Mouse (Mus musculus): ENCODE data around the gene Mapkapk3. TPM values are rescaled to one million over a fixed set of nuclear protein-coding genes. Genes with fewer than 3 reads are reported as not detected.
"Not testable (repeated sequence)": the region's sequence is repeated elsewhere in the genome, so short reads cannot be mapped to it uniquely, and the experiment has no call there.

Gene Mapkapk3
- polyA plus RNA-seq, 1 experiment from 2014 or later: 41.1 TPM

GRCm38 (mm10) chr9:107308346-107309000 lies 18.8 kb upstream of the Mapkapk3 start:
- H3K27ac ChIP-seq (ENCODE audit: low read length): peak overlapping the region; percentile 13
- no peaks in the 10 kb centered on the region for H3K36me3 ChIP-seq (ENCODE audit: control insufficient read depth, insufficient read depth, low read length)

DNA sequence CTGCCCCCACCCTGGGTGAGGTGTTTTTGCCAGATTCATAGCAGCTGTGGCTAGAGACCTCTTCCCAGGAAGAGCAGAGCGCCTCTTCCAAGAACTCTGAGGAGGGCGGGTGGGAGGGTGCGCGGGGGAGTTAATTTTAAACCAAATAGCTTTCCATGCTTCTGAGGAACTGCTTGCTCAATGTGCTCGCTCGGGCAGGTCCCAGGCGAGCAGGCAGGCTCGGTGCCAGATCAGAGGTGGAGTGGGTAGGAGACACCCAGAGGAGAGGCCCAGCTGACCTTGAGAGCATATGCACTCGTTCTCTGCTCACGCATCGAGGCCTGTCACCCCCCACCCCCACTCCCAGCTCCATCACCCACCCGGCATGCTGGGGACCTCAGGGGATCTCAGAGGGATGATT lies 18.2 kb upstream of the Mapkapk3 start:
- Histone ChIP-seq H3K9me3 (ENCODE audit: control insufficient read depth, low read length) (no peaks in the 10 kb centered on the region), H3K4me3 (ENCODE audit: low read length) (no peak overlapping the region), H3K27ac (ENCODE audit: low read length) (peak overlapping the region; percentile 77), H3K9ac (ENCODE audit: low read depth, low read length) (peak overlapping the region; percentile 27; the same call in 1 of the 2 replicates), H3K4me1 (ENCODE audit: control insufficient read depth, insufficient read depth, low read length) (peaks cover 24% of the 10 kb centered on the region), H3K36me3 (ENCODE audit: control insufficient read depth, insufficient read depth, low read length) (no peaks in the 10 kb centered on the region), H3K4me2 (ENCODE audit: low read depth, low read length) (peak overlapping the region; percentile 24; the same call in 1 of the 2 replicates), H3K27me3 (replicated peaks; ENCODE audit: control insufficient read depth, insufficient read depth, low read length) (no peaks in the 10 kb centered on the region)
- ATAC-seq: peak; percentile 82
- 38% methylated on average over 12 of the region's 12 CpGs for WGBS

More at GRCm38 (mm10) chr9:107308346-107309000, 18.8 kb upstream of the Mapkapk3 start:
- no peak overlapping the region for H3K4me2 ChIP-seq (ENCODE audit: low read depth, low read length)
- H3K4me3 ChIP-seq (ENCODE audit: low read length): no peak overlapping the region
- H3K9ac ChIP-seq (ENCODE audit: low read depth, low read length): no peak overlapping the region
- no peaks in the 10 kb centered on the region for H3K27me3 ChIP-seq (replicated peaks; ENCODE audit: control insufficient read depth, insufficient read depth, low read length)
- H3K9me3 ChIP-seq (ENCODE audit: control insufficient read depth, low read length): no peaks in the 10 kb centered on the region
- ATAC-seq: no peak
- peaks cover 22% of the 10 kb centered on the region for H3K4me1 ChIP-seq (ENCODE audit: control insufficient read depth, insufficient read depth, low read length)
- 80% methylated on average over 9 of the region's 9 CpGs for WGBS

GRCm38 (mm10) chr9:107307099-107307872 lies 17.6 kb upstream of the Mapkapk3 start:
- peak; percentile 34; the same call in 1 of the 2 replicates for ATAC-seq
- Histone ChIP-seq H3K4me2 (ENCODE audit: low read depth, low read length) (peak overlapping the region; percentile 24; the same call in 1 of the 2 replicates), H3K9me3 (ENCODE audit: control insufficient read depth, low read length) (no peaks in the 10 kb centered on the region), H3K9ac (ENCODE audit: low read depth, low read length) (peak overlapping the region; percentile 30; the same call in 1 of the 2 replicates), H3K4me1 (ENCODE audit: control insufficient read depth, insufficient read depth, low read length) (peaks cover 20% of the 10 kb centered on the region), H3K27ac (ENCODE audit: low read length) (peak overlapping the region; percentile 77), H3K36me3 (ENCODE audit: control insufficient read depth, insufficient read depth, low read length) (no peaks in the 10 kb centered on the region), H3K4me3 (ENCODE audit: low read length) (no peak overlapping the region), H3K27me3 (replicated peaks; ENCODE audit: control insufficient read depth, insufficient read depth, low read length) (no peaks in the 10 kb centered on the region)
- whole genome bisulfite sequencing: 60% methylated on average over 11 of the region's 11 CpGs

GRCm38 (mm10) chr9:107306673-107307072 lies 17.0 kb upstream of the Mapkapk3 start:
- not testable (repeated sequence) for H3K27me3 ChIP-seq (replicated peaks; ENCODE audit: control insufficient read depth, insufficient read depth, low read length); H3K36me3 ChIP-seq (ENCODE audit: control insufficient read depth, insufficient read depth, low read length); ATAC-seq; H3K27ac ChIP-seq (ENCODE audit: low read length); H3K4me2 ChIP-seq (ENCODE audit: low read depth, low read length); H3K9ac ChIP-seq (ENCODE audit: low read depth, low read length); H3K4me3 ChIP-seq (ENCODE audit: low read length); H3K9me3 ChIP-seq (ENCODE audit: control insufficient read depth, low read length)
- H3K4me1 ChIP-seq (ENCODE audit: control insufficient read depth, insufficient read depth, low read length): peaks cover 20% of the 10 kb centered on the region
- 80% methylated on average over 1 of the region's 1 CpGs for WGBS

GRCm38 (mm10) chr9:107305601-107306542 lies 16.2 kb upstream of the Mapkapk3 start:
- ATAC-seq: peak; percentile 58
- H3K4me3 ChIP-seq (ENCODE audit: low read length): no peak overlapping the region
- peaks cover 20% of the 10 kb centered on the region for H3K4me1 ChIP-seq (ENCODE audit: control insufficient read depth, insufficient read depth, low read length)
- no peaks in the 10 kb centered on the region for H3K9me3 ChIP-seq (ENCODE audit: control insufficient read depth, low read length)
- peak overlapping the region; percentile 75 for H3K27ac ChIP-seq (ENCODE audit: low read length)
- H3K4me2 ChIP-seq (ENCODE audit: low read depth, low read length): no peak overlapping the region
- H3K36me3 ChIP-seq (ENCODE audit: control insufficient read depth, insufficient read depth, low read length): peaks cover 9% of the 10 kb centered on the region; the same call in 1 of the 2 replicates
- no peak overlapping the region; the same call in 1 of the 2 replicates for H3K9ac ChIP-seq (ENCODE audit: low read depth, low read length)
- H3K27me3 ChIP-seq (replicated peaks; ENCODE audit: control insufficient read depth, insufficient read depth, low read length): no peaks in the 10 kb centered on the region
- WGBS: 45% methylated on average over 13 of the region's 13 CpGs

DNA sequence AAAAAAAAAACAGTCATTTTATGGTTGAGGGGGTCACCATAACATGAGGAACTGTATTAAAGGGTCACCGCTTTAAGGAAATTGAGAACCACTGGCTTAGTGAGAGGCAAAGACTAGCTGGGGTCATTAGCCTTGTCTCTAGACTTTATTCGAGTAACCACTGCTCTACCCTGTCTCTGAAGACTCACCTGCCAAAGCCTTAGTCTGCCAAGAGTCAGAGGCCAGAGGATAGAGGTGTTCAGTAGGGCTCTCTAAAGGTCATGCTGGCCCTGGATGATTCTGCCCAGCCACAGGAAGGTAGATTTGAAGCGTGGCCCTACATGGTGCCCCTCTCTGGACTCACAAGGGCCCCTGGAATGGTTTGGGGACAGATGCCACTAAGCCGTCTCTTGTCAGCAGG lies 15.3 kb upstream of the Mapkapk3 start:
- no peaks in the 10 kb centered on the region for H3K27me3 ChIP-seq (replicated peaks; ENCODE audit: control insufficient read depth, insufficient read depth, low read length)
- H3K4me2 ChIP-seq (ENCODE audit: low read depth, low read length): no peak overlapping the region
- 81% methylated on average over 4 of the region's 4 CpGs for WGBS
- peak overlapping the region; percentile 42; the same call in 1 of the 2 replicates for H3K27ac ChIP-seq (ENCODE audit: low read length)
- no peak overlapping the region for H3K9ac ChIP-seq (ENCODE audit: low read depth, low read length)
- H3K9me3 ChIP-seq (ENCODE audit: control insufficient read depth, low read length): no peaks in the 10 kb centered on the region
- peaks cover 14% of the 10 kb centered on the region; the same call in 1 of the 2 replicates for H3K36me3 ChIP-seq (ENCODE audit: control insufficient read depth, insufficient read depth, low read length)
- H3K4me3 ChIP-seq (ENCODE audit: low read length): no peak overlapping the region
- no peak for ATAC-seq
- peaks cover 20% of the 10 kb centered on the region for H3K4me1 ChIP-seq (ENCODE audit: control insufficient read depth, insufficient read depth, low read length)

DNA sequence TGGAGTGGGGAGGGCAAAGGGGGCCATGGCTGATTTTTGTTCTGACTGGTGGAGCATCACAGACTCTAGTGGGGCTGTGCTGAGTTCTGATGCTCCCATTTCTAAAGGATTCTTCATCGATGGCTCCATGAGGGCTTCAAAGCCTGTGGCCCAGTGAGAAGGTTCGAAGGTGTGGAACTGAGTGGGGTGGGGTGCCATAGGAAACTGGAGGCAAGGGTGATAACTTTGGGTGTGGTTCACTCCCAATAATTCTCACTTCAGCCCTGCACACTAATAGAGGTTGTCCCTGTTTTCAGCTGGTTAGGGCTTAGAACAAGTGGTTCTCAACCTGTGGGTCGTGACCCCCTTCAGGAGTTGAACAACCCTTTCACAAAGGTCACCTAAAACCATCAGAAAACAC lies 14.7 kb upstream of the Mapkapk3 start:
- Histone ChIP-seq H3K9ac (ENCODE audit: low read depth, low read length) (no peak overlapping the region), H3K36me3 (ENCODE audit: control insufficient read depth, insufficient read depth, low read length) (peaks cover 14% of the 10 kb centered on the region; the same call in 1 of the 2 replicates), H3K4me2 (ENCODE audit: low read depth, low read length) (no peak overlapping the region), H3K4me1 (ENCODE audit: control insufficient read depth, insufficient read depth, low read length) (peaks cover 20% of the 10 kb centered on the region), H3K9me3 (ENCODE audit: control insufficient read depth, low read length) (no peaks in the 10 kb centered on the region), H3K27ac (ENCODE audit: low read length) (no peak overlapping the region), H3K4me3 (ENCODE audit: low read length) (no peak overlapping the region), H3K27me3 (replicated peaks; ENCODE audit: control insufficient read depth, insufficient read depth, low read length) (no peaks in the 10 kb centered on the region)
- 81% methylated on average over 3 of the region's 3 CpGs for WGBS
- no peak for ATAC-seq

DNA sequence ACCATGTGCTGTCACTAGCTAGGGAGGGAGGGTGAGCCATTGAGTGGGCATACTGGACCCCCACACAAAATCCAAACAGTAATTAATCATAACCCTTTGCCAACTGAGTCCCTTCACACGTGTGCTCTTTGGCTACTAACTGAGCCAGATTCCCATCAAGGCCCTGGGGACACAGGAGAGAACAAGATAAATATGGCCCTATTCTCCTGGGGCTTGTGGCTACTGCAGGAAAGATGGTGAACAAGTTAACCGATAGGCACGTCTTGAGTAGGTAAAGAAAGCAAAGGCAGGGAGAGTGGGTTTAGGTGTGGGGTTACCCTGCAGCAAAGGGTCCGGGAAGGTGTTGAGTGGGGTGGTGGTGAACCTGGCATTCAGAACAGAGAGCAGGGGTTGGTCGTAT lies 14.2 kb upstream of the Mapkapk3 start:
- Histone ChIP-seq H3K4me3 (ENCODE audit: low read length) (no peak overlapping the region), H3K4me1 (ENCODE audit: control insufficient read depth, insufficient read depth, low read length) (peaks cover 25% of the 10 kb centered on the region), H3K9me3 (ENCODE audit: control insufficient read depth, low read length) (no peaks in the 10 kb centered on the region), H3K36me3 (ENCODE audit: control insufficient read depth, insufficient read depth, low read length) (peaks cover 14% of the 10 kb centered on the region; the same call in 1 of the 2 replicates), H3K27ac (ENCODE audit: low read length) (no peak overlapping the region), H3K27me3 (replicated peaks; ENCODE audit: control insufficient read depth, insufficient read depth, low read length) (no peaks in the 10 kb centered on the region), H3K9ac (ENCODE audit: low read depth, low read length) (no peak overlapping the region), H3K4me2 (ENCODE audit: low read depth, low read length) (no peak overlapping the region)
- no peak for ATAC-seq
- 80% methylated on average over 5 of the region's 5 CpGs for WGBS
